Mouse (Mus musculus) forebrain, embryonic 12.5 days (tissue): ENCODE measurements around the gene Pdlim7. TPM values are rescaled to one million over a fixed set of nuclear protein-coding genes. Genes with fewer than 3 reads are reported as not detected.

ENCODE experiments used
- ATAC-seq: fragments of 200-750 bp; cut with Nextera tagmentation; 2 replicates; pipeline ENCODE4 v1.8.0; 2017; ENCODE audit warnings: moderate TSS enrichment; ENCODE audit not compliant: low FRiP score
- H3K27ac ChIP-seq: fragments of 300-500 bp; sonication (generic); 2 replicates; pipeline ENCODE4 v1.5.1; 2016; ENCODE audit warnings: mild to moderate bottlenecking
- H3K27me3 ChIP-seq: fragments of 300-500 bp; sonication (generic); 2 replicates; pipeline ENCODE4 v1.6.1; 2016; ENCODE audit warnings: mild to moderate bottlenecking
- H3K36me3 ChIP-seq: fragments of 300-500 bp; sonication (generic); replicated peaks from 2 replicates; pipeline ENCODE4 v1.6.1; 2016; ENCODE audit warnings: mild to moderate bottlenecking
- H3K4me1 ChIP-seq: fragments of 300-500 bp; sonication (generic); 2 replicates; pipeline ENCODE4 v1.6.1; 2016
- H3K4me2 ChIP-seq: fragments of 300-500 bp; sonication (generic); 2 replicates; pipeline ENCODE4 v1.6.1; 2016; ENCODE audit warnings: mild to moderate bottlenecking, moderate library complexity
- H3K4me3 ChIP-seq: fragments of 300-500 bp; sonication (generic); replicated peaks from 2 replicates; pipeline ENCODE4 v1.5.1; 2016; ENCODE audit warnings: mild to moderate bottlenecking
- H3K9ac ChIP-seq: fragments of 300-500 bp; sonication (generic); 2 replicates; pipeline ENCODE4 v1.6.1; 2016; ENCODE audit warnings: mild to moderate bottlenecking
- H3K9me3 ChIP-seq: fragments of 300-500 bp; sonication (generic); 2 replicates; pipeline ENCODE4 v1.6.1; 2016
- WGBS: fragments of 180-500 bp; shearing (Covaris S2); methylation state at CpG from one replicate; pipeline ENCODE4 v1.1.7; 2016; 5-methylcytosine and 5-hydroxymethylcytosine counted together
- polyA plus RNA-seq: library from polyadenylated mRNA; unstranded; fragments of >200 nt; fragmentation: Nextera tagmentation; extraction: Ambion mirVana; gene quantifications from 2 replicates; pipeline ENCODE4 v1.2.1, GENCODE M21; 2016

Pdlim7 gene
- polyA plus RNA-seq, 1 experiment from 2014 or later: 147 TPM

- H3K9me3 ChIP-seq: no peaks in the 10 kb centered on the region
- peaks cover 19% of the 10 kb centered on the region for H3K4me1 ChIP-seq
- peak overlapping the region; percentile 92 for H3K4me2 ChIP-seq
- no peak for ATAC-seq
- H3K4me3 ChIP-seq: peak overlapping the region; percentile 80
- H3K9ac ChIP-seq: no peak overlapping the region
- WGBS: 92% methylated on average over 15 of the region's 15 CpGs
- peaks cover 72% of the 10 kb centered on the region for H3K36me3 ChIP-seq
- no peaks in the 10 kb centered on the region for H3K27me3 ChIP-seq
- H3K27ac ChIP-seq: no peak overlapping the region
These were observed 21.7 kb upstream of the Pdlim7 start for GRCm38 (mm10) chr13:55535191-55535590.

GRCm38 (mm10) chr13:55529198-55529915 is 15.9 kb upstream of the Pdlim7 start, which contains the start of gene Dok3:
TSS of gene Dok3 (minus strand) at chr13:55529296.
- no peak for ATAC-seq
- H3K27ac ChIP-seq: no peak within 1 kb of the TSS
- WGBS: 85% methylated on average over 8 of the region's 8 CpGs
- H3K4me3 ChIP-seq: no peak within 1 kb of the TSS
- peaks cover 53% of the 10 kb centered on the region for H3K36me3 ChIP-seq
- H3K4me2 ChIP-seq: no peak within 1 kb of the TSS
- H3K9me3 ChIP-seq: no peaks in the 10 kb centered on the region
- H3K27me3 ChIP-seq: no peaks in the 10 kb centered on the region
- no peak within 1 kb of the TSS for H3K9ac ChIP-seq
- H3K4me1 ChIP-seq: no peaks in the 10 kb centered on the region

DNA sequence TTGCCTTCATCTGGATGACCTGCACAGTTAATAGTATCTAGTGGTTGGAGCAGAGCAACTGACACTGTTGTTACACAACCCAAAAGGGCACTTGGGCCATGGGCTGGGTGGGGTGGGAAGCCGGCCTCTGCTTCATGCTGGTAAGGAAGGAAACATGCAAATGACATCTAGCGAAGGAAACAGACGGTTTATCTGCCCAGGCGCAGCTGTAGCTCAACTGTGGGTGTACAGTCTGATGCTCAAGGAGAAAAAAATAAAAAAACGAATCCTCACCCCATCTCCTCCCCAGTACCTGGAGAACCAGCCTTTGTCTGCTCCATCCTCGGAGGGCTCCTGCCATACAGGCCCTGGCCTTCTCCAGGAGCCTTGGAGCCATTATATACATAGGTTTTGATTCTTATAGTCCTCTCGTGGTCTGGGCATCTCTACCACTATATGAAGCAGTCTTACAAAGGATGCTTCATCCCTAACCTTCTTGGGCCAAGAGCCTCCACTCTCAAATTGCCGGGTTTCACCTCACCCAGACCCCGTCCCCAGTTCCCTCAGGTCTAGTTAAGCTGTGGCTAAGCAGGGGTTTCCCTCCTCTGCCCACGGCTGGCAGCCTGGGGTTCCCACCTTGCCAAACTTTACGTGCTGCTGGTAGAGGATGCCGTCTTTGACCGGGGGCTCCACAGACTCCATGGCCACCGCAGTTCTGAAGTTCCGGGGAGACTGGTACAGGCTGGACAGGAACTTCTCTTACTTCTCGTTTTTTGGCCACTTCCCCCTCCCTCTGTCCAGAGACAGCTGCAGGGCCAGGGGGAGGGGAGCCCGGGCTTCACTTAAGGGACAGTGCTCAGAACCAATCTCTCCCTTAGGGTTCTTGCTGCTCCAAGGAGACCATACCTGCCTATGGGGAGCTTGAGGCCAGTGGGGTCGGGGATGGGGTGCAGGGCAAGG is 14.6 kb upstream of the Pdlim7 start:
- Histone ChIP-seq H3K36me3 (peaks cover 41% of the 10 kb centered on the region), H3K27me3 (no peaks in the 10 kb centered on the region), H3K4me1 (no peaks in the 10 kb centered on the region), H3K4me2 (no peak overlapping the region), H3K4me3 (no peak overlapping the region), H3K9ac (no peak overlapping the region), H3K9me3 (no peaks in the 10 kb centered on the region), H3K27ac (no peak overlapping the region)
- ATAC-seq: no peak
- 86% methylated on average over 18 of the region's 18 CpGs for WGBS

GRCm38 (mm10) chr13:55527212-55527611 is 13.7 kb upstream of the Pdlim7 start:
- Histone ChIP-seq H3K9ac (no peak overlapping the region), H3K27me3 (no peaks in the 10 kb centered on the region), H3K36me3 (peaks cover 33% of the 10 kb centered on the region), H3K9me3 (no peaks in the 10 kb centered on the region), H3K4me3 (no peak overlapping the region), H3K27ac (no peak overlapping the region), H3K4me1 (no peaks in the 10 kb centered on the region), H3K4me2 (no peak overlapping the region)
- ATAC-seq: no peak
- 92% methylated on average over 16 of the region's 16 CpGs for WGBS

DNA sequence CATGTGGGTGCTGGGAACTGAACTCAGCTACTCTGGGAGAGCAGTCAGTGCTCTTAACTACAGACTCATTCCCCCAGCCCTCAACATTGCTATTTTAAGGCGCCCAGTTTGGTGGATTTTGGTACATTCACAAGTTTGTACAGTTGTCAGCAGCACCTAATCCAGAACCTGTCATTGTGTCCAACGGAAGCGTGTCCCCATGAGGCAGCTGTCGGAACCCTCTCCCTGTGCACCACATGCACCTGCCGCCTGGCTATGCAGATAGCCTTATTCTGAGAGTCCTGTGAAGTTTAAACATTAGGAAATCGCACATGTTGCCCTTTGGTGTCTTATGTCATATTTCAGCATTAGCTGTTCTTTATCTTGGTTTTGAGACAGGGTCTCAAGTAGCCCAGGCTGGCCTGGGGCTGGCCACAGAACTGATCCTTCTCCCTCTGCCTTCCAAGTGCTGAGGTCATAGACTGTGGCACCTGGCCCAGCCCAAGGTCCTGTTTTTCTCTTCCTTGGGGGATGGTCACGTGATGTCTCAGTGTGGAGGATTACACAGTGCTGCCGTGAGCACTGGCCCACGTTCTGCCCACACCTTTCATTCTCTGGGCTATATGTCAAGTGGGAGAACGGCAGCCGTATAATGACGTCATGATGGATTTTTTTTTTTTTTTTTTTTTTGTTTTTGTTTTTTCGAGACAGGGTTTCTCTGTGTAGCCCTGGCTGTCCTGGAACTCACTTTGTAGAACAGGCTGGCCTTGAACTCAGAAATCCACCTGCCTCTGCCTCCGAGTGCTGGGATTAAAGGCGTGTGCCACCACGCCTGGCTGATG is 12.5 kb upstream of the Pdlim7 start:
- no peak overlapping the region for H3K9ac ChIP-seq
- H3K9me3 ChIP-seq: no peaks in the 10 kb centered on the region
- peaks cover 20% of the 10 kb centered on the region for H3K36me3 ChIP-seq
- H3K4me1 ChIP-seq: no peaks in the 10 kb centered on the region
- 82% methylated on average over 16 of the region's 16 CpGs for WGBS
- no peak for ATAC-seq
- H3K4me2 ChIP-seq: no peak overlapping the region
- no peaks in the 10 kb centered on the region for H3K27me3 ChIP-seq
- no peak overlapping the region for H3K27ac ChIP-seq
- no peak overlapping the region for H3K4me3 ChIP-seq

DNA sequence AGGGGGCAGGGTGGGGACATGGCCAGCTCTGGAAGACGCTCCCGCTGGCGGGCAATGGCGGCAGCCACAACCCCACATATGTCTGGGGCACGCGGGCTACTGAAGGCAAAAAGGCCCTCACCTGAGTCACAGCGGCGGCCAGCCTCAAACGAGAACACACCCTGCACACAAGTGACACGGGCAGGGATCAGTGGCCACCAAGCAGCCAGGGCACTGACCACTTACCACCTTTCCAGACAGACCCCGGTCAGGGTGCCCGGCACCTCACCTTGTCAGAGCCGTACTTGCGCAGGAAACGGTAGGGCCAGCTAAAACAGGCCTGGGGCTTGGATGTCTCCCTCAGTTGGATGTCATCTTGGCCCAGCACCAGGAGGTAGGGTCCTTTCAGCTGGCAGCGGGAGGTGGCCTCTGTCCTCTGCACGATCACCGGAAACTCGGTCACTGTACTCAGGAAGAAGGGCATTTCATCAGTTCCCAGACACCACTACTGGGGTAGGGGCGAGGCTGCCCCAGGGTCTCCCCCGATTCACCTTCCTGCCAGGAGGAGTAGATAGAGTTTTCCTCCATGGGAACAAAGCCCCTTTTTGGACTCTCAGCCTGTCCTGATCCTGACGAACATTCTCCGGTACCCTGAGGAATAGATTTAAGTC is 10.6 kb upstream of the Pdlim7 start:
- no peak for ATAC-seq
- WGBS: 91% methylated on average over 23 of the region's 23 CpGs
- Histone ChIP-seq H3K9me3 (no peaks in the 10 kb centered on the region), H3K4me3 (no peak overlapping the region), H3K27ac (0 out of 2 replicates have a peak overlapping the region, but pooled peaks have one; percentile 5), H3K4me1 (no peaks in the 10 kb centered on the region), H3K9ac (no peak overlapping the region), H3K27me3 (peaks cover 4% of the 10 kb centered on the region; the same call in 1 of the 2 replicates), H3K4me2 (no peak overlapping the region), H3K36me3 (peaks cover 2% of the 10 kb centered on the region)

DNA sequence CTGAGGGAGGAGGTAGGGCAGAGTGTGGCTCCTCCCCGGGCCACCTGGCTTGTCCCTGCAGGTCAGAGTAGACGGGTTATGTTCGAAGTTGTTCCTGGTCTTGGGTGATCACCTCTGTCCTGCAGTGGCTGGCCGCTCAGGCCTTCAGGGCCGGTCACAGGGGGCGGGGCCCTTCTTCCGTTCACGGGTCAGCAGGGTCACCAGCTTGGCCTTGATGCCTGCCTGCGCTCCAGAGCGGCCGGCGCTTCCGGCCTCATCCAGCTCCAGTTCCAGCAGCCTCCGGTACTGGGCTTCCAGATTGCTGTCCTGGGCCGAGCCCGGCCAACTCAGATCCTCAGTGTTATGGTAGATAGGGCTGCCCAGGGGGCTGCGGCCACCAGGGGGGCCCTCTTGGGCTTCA is 9.8 kb upstream of the Pdlim7 start:
- H3K4me2 ChIP-seq: no peak overlapping the region
- H3K4me1 ChIP-seq: no peaks in the 10 kb centered on the region
- H3K9ac ChIP-seq: no peak overlapping the region
- H3K9me3 ChIP-seq: no peaks in the 10 kb centered on the region
- ATAC-seq: no peak
- WGBS: 65% methylated on average over 17 of the region's 17 CpGs
- H3K4me3 ChIP-seq: no peak overlapping the region
- no peaks in the 10 kb centered on the region; the same call in 1 of the 2 replicates for H3K36me3 ChIP-seq
- no peak overlapping the region for H3K27ac ChIP-seq
- peaks cover 4% of the 10 kb centered on the region; the same call in 1 of the 2 replicates for H3K27me3 ChIP-seq

GRCm38 (mm10) chr13:55522730-55523129 is 9.3 kb upstream of the Pdlim7 start:
- no peaks in the 10 kb centered on the region for H3K9me3 ChIP-seq
- no peak overlapping the region for H3K27ac ChIP-seq
- H3K4me2 ChIP-seq: no peak overlapping the region
- WGBS: 64% methylated on average over 8 of the region's 8 CpGs
- peaks cover 4% of the 10 kb centered on the region; the same call in 1 of the 2 replicates for H3K27me3 ChIP-seq
- ATAC-seq: no peak
- no peak overlapping the region for H3K9ac ChIP-seq
- no peaks in the 10 kb centered on the region; the same call in 1 of the 2 replicates for H3K36me3 ChIP-seq
- H3K4me3 ChIP-seq: no peak overlapping the region
- no peaks in the 10 kb centered on the region for H3K4me1 ChIP-seq

GRCm38 (mm10) chr13:55519606-55520005 is 6.1 kb upstream of the Pdlim7 start:
- 81% methylated on average over 4 of the region's 4 CpGs for WGBS
- H3K9ac ChIP-seq: no peak overlapping the region
- no peaks in the 10 kb centered on the region for H3K9me3 ChIP-seq
- peaks cover 10% of the 10 kb centered on the region; the same call in 1 of the 2 replicates for H3K27me3 ChIP-seq
- no peaks in the 10 kb centered on the region for H3K4me1 ChIP-seq
- H3K27ac ChIP-seq: no peak overlapping the region
- H3K36me3 ChIP-seq: no peaks in the 10 kb centered on the region; the same call in 1 of the 2 replicates
- H3K4me2 ChIP-seq: no peak overlapping the region
- no peak overlapping the region for H3K4me3 ChIP-seq
- ATAC-seq: no peak

DNA sequence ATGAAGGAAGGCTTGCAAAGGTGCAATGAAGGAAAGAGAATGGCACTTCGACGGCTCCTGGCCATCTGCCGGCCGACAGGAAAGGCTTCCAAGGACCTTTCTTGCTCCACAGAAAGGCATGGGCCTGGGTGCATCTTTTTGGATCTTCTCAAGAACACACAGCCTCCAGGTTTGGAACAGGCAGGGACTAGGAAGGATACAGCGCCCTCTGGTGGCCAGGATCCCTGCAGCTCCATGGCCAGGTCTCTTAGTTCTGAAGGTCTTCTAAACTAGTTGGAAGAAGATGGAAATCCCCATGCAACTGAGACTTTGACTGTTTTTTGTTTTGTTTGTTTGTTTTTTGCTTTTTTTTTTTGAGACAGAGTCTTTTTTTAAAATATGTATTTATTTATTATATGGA is 3.5 kb upstream of the Pdlim7 start:
- no peaks in the 10 kb centered on the region for H3K9me3 ChIP-seq
- ATAC-seq: no peak
- H3K27ac ChIP-seq: no peak overlapping the region
- no peak overlapping the region for H3K4me3 ChIP-seq
- H3K4me1 ChIP-seq: peaks cover 14% of the 10 kb centered on the region
- peaks cover 14% of the 10 kb centered on the region; the same call in 1 of the 2 replicates for H3K27me3 ChIP-seq
- no peak overlapping the region for H3K4me2 ChIP-seq
- H3K36me3 ChIP-seq: no peaks in the 10 kb centered on the region
- 5% methylated on average over 5 of the region's 5 CpGs for WGBS
- no peak overlapping the region for H3K9ac ChIP-seq

DNA sequence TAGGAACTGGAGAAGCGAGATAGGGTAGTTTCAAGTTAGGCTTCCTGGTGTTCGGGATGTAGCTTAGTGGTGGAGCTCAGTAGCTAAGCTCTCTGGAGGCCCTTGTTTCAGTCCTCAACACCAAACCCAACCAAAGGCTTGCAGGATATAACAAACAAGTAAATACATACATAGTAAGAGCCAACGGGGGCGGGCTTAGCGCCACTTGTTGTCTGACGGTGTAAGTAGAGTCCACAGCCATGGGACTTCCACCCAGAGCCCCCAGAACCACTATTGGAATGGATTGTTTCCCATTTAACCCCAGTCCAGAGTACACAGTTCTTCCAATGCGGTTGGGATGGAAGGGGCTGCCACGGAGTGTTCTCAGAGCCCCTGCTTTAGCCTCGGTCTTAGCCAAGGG is 352 bp upstream of the Pdlim7 start:
- H3K9me3 ChIP-seq: no peaks in the 10 kb centered on the region
- ATAC-seq: no peak
- 33% methylated on average over 9 of the region's 9 CpGs for WGBS
- no peak overlapping the region for H3K27ac ChIP-seq
- peaks cover 13% of the 10 kb centered on the region for H3K36me3 ChIP-seq
- peaks cover 34% of the 10 kb centered on the region for H3K4me1 ChIP-seq
- H3K4me2 ChIP-seq: peak overlapping the region; percentile 92
- H3K27me3 ChIP-seq: peaks cover 10% of the 10 kb centered on the region; the same call in 1 of the 2 replicates
- 0 out of 2 replicates have a peak overlapping the region, but pooled peaks have one; percentile 90 for H3K9ac ChIP-seq
- peak overlapping the region; percentile 84 for H3K4me3 ChIP-seq
